Mouse (Mus musculus) layer of hippocampus, adult 2 months (tissue): ENCODE measurements around the gene Camta1. TPM values are rescaled to one million over a fixed set of nuclear protein-coding genes. Genes with fewer than 3 reads are reported as not detected.
"Not testable (repeated sequence)": the region's sequence is repeated elsewhere in the genome, so short reads cannot be mapped to it uniquely, and the experiment has no call there.

Source experiments
- DNase-seq, 2 experiments: peaks; one replicate each; pipeline ENCODE4 v3.0.0; 2022; ENCODE audit warnings: low spot score in 2 of 2
- H3K27ac ChIP-seq: fragments of 200-600 bp; 2 replicates; pipeline ENCODE4 v1.8.1; 2022
- H3K4me3 ChIP-seq: fragments of 200-600 bp; 2 replicates; pipeline ENCODE4 v1.8.1; 2022; ENCODE audit warnings: mild to moderate bottlenecking
- CTCF ChIP-seq: fragments of 200-600 bp; conservative IDR thresholded peaks from 2 replicates; pipeline ENCODE4 v1.8.1; 2022; ENCODE audit warnings: antibody characterized with exemption, mild to moderate bottlenecking, moderate library complexity
- total RNA-seq, 2 experiments: library from RNA; stranded (reverse); gene quantifications; 2 replicates each; pipeline ENCODE4 v1.2.3; 2021

Camta1 gene
- total RNA-seq, 2 experiments from 2014 or later, result 275 to 294 TPM

- no peak for DNase-seq
- Histone ChIP-seq H3K4me3 (no peak overlapping the region), H3K27ac (no peak overlapping the region)
- TF ChIP-seq CTCF, result no peak
These were observed 837.5 kb downstream of the Camta1 start for GRCm38 (mm10) chr4:151024152-151024551.

DNA sequence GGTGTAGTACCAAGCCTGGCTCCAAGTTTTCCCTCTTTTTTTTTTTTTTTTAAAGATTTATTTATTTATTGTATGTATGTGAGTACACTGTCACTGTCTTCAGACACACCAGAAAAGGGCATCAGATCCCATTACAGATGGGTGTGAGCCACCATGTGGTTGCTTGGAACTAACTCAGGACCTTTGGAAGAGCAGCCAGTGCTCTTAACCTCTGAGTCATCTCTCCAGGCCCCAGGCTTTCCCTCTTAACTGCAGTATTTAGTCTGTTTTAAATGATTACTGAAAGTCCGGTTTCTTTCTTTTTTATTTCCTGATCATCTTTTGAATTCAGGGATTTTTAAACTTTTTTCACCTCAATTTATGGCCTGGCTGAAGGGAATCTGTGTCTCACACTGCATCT, 844.3 kb downstream of the Camta1 start:
- H3K4me3 ChIP-seq, DNase-seq: not testable (repeated sequence)

DNA sequence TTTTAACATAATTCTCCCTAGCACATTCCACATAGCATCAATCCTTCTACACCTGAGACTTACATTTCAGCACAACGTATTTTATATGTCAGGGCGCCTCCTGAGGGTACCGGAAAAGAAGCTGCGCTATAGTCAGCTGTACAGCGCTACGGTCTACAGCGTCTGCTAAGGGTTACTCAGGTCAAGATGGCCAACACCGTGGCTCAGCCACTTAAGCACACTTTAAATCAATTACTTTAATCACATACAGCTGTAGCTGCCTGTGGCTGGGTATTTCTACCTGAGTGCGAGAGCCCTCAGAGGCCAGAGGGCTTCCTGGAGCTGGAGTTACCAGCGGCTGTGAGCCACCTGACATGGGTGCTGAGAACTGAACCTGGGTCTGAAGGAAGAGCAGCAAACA, 845.7 kb downstream of the Camta1 start:
- Histone ChIP-seq H3K4me3 (no peak overlapping the region), H3K27ac (no peak overlapping the region)
- no peak for DNase-seq
- no peak for TF ChIP-seq CTCF

More for the DNA sequence above, 844.3 kb downstream of the Camta1 start:
- not testable (repeated sequence) for H3K27ac ChIP-seq

DNA sequence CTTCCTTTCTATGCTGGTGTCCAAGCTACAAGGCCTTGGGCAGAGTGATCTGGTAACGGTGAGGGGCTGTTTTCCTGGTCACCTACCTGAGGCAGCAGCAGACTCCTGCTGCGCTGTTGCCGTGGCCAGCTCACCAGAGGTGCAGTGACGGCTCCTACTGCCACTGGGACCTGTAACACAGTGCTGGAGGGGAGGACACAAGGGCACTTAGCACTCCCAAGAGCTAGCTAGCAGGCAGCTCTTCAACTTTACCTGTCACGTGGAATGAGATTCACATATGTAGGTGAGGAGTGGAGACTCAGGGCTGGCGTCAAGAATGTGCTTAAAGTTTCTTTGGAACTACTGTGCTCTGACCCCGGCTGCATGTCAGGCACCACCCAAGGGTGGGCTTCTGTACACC, 851.4 kb downstream of the Camta1 start:
- no peak for TF ChIP-seq CTCF
- H3K4me3 ChIP-seq, result no peak overlapping the region
- H3K27ac ChIP-seq, result no peak overlapping the region
- DNase-seq, result no peak

GRCm38 (mm10) chr4:151006945-151007344, 854.7 kb downstream of the Camta1 start:
- peak; percentile 78 for TF ChIP-seq CTCF
- DNase-seq, result peak in 1 of 2 experiments; percentile 75
- no peak overlapping the region for H3K27ac ChIP-seq
- no peak overlapping the region for H3K4me3 ChIP-seq

DNA sequence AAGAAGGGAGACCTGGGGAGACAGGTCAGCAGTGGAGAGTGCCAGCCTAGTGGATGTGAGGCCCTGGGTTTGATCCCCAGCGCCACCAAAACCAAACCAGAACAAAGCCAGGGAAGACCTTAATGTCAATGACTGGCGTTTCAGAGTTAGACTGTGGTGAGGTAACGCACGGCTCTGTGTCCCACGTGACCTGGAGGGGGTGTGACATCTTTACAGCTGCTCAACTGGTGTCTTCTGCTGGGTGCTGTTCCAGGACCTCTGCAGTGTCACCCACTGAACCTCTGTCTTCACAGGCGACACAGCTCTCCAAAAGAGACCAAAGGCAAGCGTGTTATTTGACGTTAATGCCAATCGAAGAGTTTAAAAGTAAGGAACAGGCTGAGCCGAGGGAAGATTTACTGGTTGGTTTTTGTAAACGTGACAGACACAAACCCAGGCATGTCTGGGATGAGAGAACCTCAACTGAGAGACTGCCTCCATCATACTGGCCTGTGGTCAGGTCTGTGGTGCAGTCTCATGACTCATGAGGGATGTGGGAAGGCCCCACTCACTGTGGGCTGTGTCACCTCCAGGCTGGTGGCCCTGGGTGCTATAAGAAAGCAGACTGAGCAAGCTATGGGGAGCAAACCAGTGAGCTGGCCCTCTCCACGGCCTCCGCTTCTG, 855.9 kb downstream of the Camta1 start:
- no peak overlapping the region for H3K27ac ChIP-seq
- no peak overlapping the region for H3K4me3 ChIP-seq
- TF ChIP-seq CTCF, result no peak
- DNase-seq, result no peak

DNA sequence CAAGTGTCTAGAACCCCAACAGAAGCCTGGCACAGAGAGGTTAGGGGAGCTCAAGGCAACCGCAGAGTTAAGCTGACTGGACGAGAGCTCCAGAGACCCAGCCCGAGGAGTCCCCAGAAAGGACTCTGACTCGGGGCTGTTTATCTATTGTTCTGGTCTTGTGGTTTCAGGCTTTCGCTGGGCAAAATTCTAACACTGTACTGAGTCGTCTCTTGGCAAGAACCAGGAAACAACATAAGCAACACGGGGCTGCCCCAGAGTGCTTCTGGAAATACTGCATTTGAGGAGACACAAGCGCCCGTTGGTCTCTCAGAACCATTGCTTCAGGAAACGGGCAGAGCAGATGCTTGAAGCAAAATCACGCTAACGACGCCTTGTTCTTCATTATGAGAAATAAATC, 860.3 kb downstream of the Camta1 start:
- no peak for TF ChIP-seq CTCF
- Histone ChIP-seq H3K27ac (no peak overlapping the region), H3K4me3 (no peak overlapping the region)
- DNase-seq, result no peak

GRCm38 (mm10) chr4:150998626-150999025, 863.0 kb downstream of the Camta1 start:
- Histone ChIP-seq H3K27ac (no peak overlapping the region), H3K4me3 (no peak overlapping the region)
- DNase-seq, result no peak
- no peak for TF ChIP-seq CTCF

- DNase-seq, result no peak
- no peak within 1 kb of the TSS for H3K27ac ChIP-seq
- TF ChIP-seq CTCF, result no peak
- H3K4me3 ChIP-seq, result no peak within 1 kb of the TSS
These were observed 864.9 kb downstream of the Camta1 start, which contains the start of gene Uts2 for GRCm38 (mm10) chr4:150996797-150997196. Uts2 (plus strand) TSS chr4:150997097.

DNA sequence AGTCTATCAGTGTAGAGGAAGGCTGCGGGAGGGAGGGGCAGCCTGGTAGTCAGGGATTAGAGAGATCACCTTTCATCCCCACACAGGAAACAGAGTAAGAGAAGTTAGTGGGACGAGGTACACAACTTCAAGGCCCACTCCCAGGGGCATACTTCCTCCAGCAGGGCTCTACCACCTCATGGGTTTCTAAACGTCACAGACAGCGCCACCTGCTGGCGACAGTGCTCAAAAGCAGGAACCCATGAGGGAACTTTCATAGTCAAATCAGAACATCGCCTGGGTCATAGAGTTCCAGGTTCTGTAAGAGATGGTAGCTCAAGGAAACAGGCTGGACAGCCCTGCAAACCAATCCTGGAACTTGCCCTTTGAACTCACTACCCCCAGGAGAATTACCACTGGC, 871.5 kb downstream of the Camta1 start:
- peak; percentile 75 for TF ChIP-seq CTCF
- Histone ChIP-seq H3K4me3 (no peak overlapping the region), H3K27ac (no peak overlapping the region)
- DNase-seq, result no peak

- DNase-seq, result no peak
- H3K27ac ChIP-seq, result no peak overlapping the region
- TF ChIP-seq CTCF, result no peak
- H3K4me3 ChIP-seq, result no peak overlapping the region
These were observed 881.5 kb downstream of the Camta1 start for GRCm38 (mm10) chr4:150980153-150980552.

GRCm38 (mm10) chr4:150979455-150979854, 882.2 kb downstream of the Camta1 start:
- H3K27ac ChIP-seq, result no peak overlapping the region
- no peak for DNase-seq
- no peak for TF ChIP-seq CTCF
- no peak overlapping the region for H3K4me3 ChIP-seq

DNA sequence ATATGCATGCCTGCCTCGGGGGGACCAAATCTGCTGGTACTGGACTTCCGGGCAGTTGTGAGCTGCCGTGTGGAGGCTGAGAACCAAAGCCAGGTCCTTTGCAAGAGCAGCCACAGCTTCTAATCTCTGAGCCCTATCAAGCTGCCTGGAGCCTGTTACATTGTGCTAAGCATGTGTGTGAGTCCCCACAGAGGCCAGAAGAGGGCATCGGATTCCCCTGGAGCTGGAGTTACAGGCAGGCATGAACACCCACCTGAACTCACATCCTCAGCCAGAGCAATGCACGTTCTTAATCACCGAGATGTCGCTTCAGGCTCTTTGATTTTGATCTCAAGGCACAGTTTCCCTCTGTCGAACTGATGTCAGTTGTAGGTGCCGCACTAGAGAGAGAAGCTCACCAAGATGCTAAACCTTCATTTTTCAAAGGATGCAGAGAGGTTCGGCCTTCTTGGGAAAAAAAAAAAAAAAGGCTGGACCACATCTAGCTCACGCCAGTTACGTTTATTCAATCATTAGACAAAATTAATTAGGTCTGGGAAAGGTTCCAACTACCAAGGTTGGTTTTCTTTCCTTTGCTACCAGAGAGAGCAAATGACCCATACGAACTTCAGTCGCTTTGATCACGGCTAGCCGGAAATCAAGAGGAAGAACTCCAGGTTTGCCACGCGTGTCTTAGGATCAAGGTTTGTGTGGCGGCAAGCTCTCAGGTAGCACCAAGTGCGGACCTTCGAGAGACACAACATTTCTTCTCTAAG, 883.3 kb downstream of the Camta1 start:
- H3K27ac ChIP-seq, result no peak overlapping the region
- H3K4me3 ChIP-seq, result no peak overlapping the region
- peak; percentile 36 for TF ChIP-seq CTCF
- no peak for DNase-seq

- TF ChIP-seq CTCF, result no peak
These were observed 886.5 kb downstream of the Camta1 start for GRCm38 (mm10) chr4:150975145-150975544.

More at GRCm38 (mm10) chr4:150975145-150975544, 886.5 kb downstream of the Camta1 start:
- Histone ChIP-seq H3K4me3 (no peak overlapping the region), H3K27ac (no peak overlapping the region)
- no peak for DNase-seq
